Mouse (Mus musculus) kidney, postnatal 25 days (tissue): Measurements from ENCODE around the gene Vegfd.

Experiments
- DNase-seq, 2 experiments: peaks; one replicate each; pipeline ENCODE4 v3.0.0; 2021; ENCODE audit warnings: mixed read lengths in 2 of 2

Vegfd gene

DNA sequence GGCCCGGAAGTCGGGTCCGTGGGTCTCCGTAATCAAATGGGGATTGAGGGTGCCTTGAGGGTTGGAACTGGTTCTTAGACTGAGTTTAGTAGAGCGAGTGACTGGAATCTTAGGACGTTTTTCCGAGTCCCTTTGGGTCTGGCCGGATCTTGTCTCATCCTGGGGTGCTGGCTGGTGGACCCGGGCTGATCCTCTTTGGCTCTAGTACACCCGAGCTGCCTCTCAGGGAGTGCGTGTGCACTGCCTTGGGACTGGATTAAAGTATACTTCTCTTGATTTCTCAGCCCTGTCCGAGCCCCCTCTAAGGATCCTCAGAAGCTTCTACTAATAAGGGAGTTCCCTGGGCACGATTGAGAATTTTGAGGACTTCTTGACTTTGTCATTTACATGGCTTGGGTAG lies 46.8 kb downstream of the Vegfd start:
- no peak for DNase-seq

DNA sequence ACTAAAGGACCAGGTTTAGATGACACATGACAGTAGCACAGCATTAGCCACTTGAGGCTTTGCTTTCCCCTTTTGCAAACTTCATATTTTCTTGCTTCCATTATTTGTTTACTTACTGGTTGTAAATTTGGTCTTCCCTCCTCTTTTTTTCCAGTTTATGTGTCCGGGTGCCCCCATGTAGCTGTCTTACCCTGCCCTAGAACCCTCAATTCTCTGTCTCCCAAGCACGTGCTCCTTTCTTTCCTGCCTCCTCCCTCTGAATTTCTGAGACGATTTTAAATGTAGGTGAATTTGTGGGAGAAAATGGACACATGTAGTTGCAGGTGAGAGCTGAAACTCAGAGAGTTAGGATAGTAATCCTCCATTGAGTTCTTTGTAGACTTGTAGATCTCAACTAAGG lies 47.3 kb downstream of the Vegfd start:
- no peak for DNase-seq

DNA sequence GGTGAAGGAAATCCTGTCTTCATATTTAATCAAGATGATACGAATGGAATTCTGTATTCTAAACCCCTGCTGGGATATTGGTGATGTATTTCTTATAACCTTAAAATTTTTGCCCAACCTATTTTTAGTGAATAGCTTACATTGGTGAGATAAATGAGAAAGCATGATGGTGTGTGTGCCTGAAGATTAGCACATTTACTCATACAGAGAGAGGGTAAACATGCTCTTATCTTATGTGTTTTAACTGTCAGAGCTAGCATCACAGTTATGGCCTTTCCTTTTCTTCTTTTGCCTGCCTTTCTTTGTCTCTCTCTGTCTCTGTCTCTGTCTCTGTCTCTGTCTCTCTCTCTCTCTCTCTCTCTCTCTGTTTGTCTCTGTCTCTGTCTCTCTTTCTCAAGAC lies 51.6 kb downstream of the Vegfd start:
- DNase-seq = no peak

DNA sequence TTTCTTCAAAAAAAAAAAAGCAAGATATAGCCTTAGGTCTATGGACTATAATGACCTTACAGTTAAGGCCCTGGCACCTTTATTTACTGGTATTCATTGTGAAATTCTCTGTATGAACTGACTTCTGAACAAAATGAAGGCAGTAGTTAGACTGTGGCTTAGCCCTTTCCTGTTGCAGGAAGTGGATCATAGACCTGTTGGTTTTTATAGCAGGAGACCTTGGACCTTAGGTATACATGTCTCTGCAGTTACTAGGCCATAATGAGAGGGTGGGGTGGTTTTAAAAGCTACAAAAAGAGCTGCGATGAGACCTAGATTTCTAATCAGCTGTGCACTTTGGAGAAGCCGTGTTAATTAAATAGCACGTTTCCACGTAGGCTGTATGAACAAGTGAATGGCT lies 54.1 kb downstream of the Vegfd start:
- no peak for DNase-seq

DNA sequence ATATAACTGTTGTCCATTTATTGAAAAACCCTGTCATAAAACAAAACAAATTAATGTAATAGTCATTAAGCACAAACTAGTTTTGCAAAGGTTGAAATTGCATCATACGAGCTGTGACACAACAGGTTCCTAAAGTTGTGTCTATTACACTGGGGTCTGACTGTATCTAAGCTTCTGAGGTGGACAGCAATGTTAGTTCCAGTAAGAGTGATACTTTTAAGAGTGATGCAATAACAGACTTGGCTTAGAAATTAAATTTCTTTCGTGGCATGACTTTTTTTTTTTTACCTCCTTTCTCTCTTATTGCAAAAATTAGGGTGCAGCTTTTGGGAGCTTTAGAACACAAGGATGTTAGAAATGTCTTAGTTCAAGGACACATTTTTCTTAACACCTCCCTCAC lies 55.0 kb downstream of the Vegfd start:
- no peak for DNase-seq

DNA sequence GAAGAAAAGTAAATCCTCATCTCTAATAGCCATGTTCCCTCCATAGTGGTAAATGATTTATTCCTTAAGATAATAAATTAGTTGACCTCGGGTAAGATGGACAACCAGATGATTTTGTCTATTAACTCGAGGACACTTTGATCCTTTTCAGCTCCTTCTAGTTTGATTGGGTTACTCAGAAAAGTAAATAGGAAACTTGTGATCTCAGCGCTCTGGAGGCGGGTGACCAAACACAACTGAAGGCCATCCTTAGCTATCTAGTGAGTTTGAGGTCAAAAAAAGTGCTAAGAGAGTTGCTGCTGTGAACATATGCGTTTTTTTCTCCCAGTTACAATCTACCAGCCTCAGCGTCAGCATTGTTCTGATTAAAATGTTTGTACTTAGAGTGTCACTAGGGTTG lies 57.4 kb downstream of the Vegfd start:
- peak in 1 of 2 experiments; percentile 10 for DNase-seq

DNA sequence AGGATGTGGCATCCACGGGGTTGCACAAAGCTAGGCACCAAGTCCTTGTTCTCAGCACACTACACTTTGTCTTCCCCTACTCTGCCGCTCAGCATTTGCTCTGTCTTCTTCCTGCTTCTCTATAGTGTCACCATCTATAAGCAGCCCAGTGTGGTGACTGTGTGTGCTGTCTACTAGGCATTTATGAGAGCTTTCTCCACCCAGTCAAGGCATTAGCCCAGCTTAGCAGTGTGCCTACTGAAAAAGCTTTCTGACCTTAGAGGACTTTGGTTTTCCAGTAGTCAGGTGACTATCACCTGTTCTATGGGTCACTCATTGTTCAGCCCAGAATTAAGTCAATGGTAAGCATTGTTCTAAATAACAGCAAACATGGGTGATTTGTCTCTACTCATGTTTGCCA lies 58.0 kb downstream of the Vegfd start:
- no peak for DNase-seq

DNA sequence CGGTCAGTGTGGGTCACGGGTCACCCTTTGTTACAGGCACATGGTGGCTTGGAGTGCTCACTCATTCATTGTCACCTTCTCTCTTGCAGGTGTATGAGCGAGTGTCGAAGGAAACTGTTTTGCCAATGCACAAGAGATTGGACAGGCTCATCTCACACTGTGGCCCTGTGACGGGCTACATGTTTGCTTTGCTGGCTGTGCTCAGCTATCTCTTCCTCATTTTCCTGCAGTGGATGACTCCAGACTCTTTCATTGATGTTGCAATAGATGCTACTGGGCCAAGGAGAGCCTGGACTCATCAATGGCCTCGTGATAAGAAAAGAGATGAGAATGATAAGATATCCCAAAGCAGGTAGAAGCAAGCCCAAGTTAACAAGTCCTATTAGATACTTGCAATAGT lies 58.4 kb downstream of the Vegfd start:
- DNase-seq = no peak

DNA sequence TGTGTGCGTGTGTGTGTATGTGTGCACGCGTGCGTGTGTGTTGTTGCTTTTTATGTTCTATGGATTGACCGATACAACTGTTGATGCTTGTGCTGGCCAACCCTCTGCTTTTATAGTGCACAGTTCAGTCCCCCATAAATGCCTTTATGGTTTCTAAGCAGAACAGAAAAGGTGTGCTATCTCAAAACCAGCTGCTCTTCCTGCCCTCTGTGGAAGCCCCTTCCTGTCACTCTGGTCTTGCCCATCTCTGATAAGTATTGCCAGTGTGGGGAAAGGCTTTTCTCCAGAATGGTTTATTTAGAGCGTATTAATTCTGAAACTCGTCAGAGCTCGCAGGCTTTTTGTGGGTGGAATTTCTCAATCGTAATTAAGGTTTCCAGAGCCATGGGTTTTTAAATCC lies 59.5 kb downstream of the Vegfd start:
- DNase-seq = no peak

DNA sequence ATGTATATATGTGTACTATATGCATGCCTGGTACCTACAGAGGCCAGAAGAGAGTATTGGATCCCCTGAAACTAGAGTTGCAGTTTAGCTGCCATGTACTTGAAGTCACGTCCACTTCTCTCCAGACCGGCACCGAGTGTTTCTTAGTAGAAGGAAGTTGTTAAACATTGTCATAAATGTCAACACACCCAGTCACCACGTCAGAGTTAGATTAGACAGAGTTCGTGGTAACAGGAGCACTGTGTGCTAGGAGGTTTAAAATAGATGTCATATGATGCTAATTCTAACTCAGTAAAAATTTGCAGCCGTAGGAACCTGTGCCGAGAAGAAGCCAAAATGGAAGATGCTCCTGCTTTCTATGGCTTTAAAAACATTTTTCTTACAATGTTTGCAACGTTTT lies 63.5 kb downstream of the Vegfd start, which contains the start of gene Asb11:
TSS of gene Asb11 (plus strand) at position 286 of the 400 bp plus-strand sequence.
- DNase-seq = no peak

DNA sequence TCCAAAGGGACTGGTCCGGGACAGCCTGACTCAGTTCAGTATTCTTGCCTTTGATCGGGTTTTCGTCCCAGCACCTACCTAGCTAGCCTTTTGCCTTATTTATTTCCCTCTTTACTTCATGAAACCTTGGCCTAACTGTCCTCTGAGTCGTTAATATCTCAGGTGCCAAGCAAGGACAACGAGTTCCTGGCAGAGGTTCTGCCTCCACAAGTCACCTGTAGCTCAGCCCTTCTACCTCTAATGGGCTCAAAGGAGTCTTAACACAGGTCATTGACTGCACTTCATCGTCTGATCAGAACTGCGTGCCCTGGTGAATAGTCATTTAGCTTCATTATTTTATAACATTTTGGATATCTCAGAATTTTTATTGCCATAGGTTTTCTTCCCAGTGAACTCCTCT lies 66.3 kb downstream of the Vegfd start:
- DNase-seq = peak; percentile 13 to 65

DNA sequence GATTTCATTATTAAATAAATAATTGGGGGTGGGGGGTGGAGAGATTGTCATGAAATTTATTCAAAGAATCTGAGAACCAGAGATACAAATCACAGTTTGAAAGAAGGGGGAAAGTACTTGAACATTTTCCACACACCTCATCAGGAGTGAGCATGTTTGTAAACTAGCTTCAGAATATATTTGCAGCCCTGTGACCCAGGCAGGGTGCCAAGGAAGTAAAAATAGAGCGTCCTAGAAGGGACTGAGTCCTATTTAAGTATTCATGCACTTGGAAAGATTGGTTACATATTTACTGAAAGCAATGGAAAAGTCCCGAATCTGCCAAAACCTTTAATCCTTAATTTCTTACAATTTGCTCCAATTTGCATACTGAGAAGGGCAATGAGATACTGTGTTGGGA lies 67.0 kb downstream of the Vegfd start:
- peak; percentile 89 to 91 for DNase-seq

DNA sequence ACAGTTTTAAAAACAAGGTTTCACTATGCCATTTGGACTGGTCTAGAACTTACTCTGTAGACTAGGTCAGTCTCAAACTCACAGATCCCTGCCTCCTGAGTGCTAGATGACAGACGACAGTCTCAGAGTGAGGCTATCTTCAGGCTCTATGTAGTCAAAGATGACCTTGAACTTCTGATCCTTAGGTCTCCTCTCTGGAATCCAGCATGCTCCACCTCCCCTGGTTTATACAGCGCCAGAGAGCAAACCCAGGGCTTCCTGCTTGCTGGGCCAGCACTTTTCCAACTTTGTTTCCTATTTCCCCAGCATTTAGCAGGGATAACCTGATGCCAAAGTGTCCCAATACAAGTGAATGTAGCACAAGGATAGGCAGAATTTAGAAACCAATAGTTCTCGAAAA lies 67.5 kb downstream of the Vegfd start:
- DNase-seq = peak; percentile 13 to 55

DNA sequence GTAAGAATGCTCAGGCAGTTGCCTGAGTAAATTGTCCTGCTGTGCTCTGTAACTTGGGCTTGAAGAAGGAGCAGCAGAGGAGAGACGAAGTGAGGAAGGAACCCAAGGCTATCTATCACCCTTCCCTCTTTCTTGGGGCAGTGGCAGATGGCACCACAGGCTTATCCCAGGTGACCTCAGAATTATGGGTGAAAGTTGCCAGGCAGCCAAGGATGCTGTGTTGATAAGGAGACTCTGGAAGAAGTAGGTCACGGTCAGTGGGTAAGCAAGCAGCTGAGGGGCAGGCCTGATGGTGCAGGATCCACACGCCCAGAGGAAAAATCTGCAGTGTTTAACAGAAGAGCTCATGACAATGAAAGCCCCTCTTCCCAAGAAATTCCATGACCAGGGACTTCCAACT lies 68.1 kb downstream of the Vegfd start:
- no peak for DNase-seq

DNA sequence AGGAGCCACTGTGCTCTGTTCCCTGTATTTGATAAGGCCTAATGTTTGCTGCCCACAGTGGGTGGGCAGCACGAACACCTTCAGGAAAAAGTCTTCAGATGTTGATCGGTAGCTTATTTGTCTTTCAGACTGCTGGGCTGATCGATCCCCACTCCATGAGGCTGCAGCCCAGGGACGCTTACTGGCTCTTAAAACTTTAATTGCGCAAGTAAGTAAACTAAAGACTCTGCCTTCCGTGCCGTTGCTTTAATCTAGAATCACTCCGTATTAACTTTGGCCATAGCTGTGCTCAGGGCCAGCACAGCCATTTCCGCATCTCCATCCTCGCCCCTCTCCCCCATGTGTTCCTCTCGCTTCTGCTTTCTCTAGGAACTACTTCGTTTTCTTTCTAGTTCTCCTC lies 72.4 kb downstream of the Vegfd start:
- no peak for DNase-seq

DNA sequence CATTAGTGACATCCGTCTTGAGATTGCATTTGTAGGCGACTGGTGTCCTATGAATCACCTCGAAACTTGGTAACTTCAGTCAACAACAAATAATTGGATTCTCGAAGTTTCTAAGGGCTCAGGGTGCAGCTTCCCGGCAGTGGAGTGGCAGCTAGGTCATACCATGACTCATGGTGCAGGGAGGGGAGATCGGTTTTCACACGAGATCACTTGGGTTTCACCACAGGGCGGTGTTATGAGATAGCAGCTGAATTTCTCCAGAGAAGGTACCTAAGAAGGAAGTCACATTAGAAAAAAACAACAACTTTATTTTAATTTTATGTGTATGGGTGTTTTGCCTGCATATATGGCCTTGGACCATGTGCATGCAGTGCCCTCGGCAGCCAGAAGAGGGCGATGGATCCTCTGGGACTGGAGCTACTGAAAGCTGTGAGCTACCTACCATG lies 73.0 kb downstream of the Vegfd start:
- no peak for DNase-seq

DNA sequence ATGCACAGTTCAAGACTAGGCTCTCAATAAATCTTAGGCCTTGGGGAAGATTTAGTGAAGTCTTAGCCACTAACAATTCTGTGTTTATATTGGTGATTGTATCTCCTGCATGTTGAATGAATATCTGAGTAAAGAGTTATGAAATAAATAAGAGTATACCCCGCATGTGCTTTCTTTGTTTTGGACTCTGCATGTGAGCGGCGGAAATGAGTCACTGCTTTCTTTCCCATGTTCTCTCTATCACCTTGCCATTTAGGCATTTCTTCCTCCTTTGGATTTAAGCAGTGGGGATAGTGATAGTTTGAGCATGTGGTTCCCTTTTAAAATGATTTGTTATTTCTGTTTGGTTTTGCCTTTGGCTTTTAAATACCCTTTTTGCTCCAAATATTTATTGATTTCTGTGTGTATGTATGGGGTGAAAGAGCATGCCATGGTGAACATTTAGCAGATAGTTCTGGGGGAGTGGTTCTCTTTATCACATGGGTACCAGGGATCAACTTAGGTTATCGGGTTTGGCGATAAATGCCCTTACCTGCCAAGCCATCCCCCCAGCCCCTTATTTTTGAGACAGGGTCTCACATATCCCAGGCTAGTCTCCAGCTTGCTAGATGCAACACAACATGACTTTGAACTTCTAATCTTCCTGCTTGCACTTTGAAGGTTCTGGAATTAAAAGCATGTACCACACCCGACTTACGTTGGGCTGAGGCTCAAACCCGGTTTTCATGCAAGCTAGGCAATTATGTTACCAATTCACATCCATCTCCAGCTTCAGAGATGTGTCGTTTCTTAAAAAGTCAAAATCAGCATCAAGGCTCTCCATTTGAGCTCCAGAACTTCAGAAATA lies 73.9 kb downstream of the Vegfd start:
- DNase-seq = no peak

DNA sequence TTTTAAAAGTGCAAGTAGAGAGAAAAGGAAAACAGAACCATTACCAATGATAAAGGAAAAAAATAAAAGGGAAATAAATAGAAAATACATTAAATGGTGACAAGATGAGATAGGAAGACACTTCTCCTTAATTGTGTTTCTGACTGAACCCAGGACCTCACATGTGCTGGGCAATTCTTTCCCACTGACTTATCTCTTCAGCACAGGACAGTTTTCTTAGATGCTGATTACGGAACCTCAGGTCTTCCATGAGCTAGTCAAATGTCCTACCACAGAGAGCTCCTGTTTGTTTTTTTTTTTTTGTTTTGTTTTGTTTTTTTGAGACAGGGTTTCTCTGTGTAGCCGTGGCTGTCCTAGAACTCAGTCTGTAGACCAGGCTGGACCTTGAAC lies 74.5 kb downstream of the Vegfd start:
- no peak for DNase-seq

DNA sequence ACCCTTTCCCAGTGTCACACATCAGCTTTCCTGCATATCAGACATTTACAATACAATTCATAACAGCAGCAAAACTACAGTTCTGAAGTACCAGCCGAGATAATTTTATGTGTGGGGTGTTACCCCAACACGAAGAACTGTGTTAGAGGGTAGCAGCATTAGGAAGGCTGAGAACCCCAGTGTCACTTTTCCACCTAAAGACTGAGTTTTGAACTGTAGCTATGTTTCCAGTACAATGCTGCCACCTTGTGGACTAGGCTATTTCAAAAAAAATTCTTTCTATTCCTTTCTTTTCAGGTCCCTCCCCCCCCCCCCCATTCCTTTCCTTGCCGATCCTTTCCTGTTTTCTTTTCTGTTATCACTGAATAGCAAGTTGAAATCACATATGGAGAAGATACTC lies 76.0 kb downstream of the Vegfd start:
- peak in 1 of 2 experiments; percentile 41 for DNase-seq
